Mouse (Mus musculus): Measurements from ENCODE around the gene Acrbp. TPM values are rescaled to one million over a fixed set of nuclear protein-coding genes. Genes with fewer than 3 reads are reported as not detected.
"Not testable (repeated sequence)": the region's sequence is repeated elsewhere in the genome, so short reads cannot be mapped to it uniquely, and the experiment has no call there.

The Acrbp gene
- 18.2 and 20.9 TPM in 2 replicates for polyA plus RNA-seq (2015; fragmentation: Nextera tagmentation; extraction: Ambion mirVana)

DNA sequence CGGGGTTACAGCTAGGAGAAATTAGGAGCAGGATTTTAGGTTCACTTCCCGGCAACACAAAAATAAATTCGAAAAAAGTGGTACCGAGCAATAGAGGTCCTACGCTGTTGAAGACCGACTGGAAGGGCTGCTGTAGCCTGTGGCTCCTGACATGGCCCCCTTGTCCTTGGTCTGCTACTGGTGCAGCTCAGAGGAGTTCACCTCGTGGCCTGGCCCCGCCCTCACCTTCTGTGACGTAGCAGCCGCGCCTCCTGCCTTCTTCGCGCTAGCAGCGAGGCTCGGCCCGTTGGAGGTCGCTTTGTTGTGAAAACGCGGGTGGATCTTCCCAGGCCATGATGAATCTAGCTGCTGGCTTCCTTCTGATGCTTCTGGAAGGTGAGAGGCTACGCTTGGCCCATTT, at the start of gene Acrbp:
Acrbp (plus strand) TSS at position 12 of the 400 bp plus-strand sequence.
- 36% methylated on average over 20 of the region's 20 CpGs for WGBS
- H3K36me3 ChIP-seq (ENCODE audit: control insufficient read depth, insufficient read depth, low read length) = peaks cover 31% of the 10 kb centered on the region
- no peaks in the 10 kb centered on the region for H3K4me1 ChIP-seq (ENCODE audit: control insufficient read depth, insufficient read depth, low read depth, low read length)
- H3K27ac ChIP-seq (ENCODE audit: low read depth, low read length) = no peak within 1 kb of the TSS
- H3K9me3 ChIP-seq (ENCODE audit: control insufficient read depth, low read length) = no peaks in the 10 kb centered on the region
- no peaks in the 10 kb centered on the region for H3K27me3 ChIP-seq (replicated peaks; ENCODE audit: control insufficient read depth, insufficient read depth, low read length)
- peak within 1 kb of the TSS; percentile 23; the same call in 1 of the 2 replicates for H3K9ac ChIP-seq (ENCODE audit: low read depth, low read length)
- no peak for ATAC-seq
- no peak within 1 kb of the TSS for H3K4me3 ChIP-seq (ENCODE audit: low read length)
- no peak within 1 kb of the TSS for H3K4me2 ChIP-seq (ENCODE audit: low read length)

DNA sequence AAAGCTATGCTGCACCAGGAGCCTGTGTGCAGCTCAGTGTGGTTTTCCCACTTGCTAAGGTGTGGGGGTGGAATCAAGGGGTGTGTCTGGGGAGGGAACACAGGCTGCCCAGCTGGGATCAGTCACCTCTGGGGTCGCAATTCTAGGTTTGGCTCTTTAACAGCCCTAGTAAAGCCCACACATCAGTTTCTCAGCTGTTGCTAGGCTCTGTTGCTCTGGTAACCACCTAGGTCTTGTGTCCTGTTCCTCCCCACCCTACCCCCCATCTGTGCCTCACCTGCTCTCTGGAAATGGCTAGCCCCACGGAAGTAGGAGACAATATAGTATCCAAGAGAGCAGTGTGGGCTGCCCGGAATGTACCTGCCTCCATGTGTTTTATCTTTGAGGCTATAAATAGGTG, 45.8 kb upstream of the Acrbp start:
- ATAC-seq = no peak
- Histone ChIP-seq H3K27me3 (replicated peaks; ENCODE audit: control insufficient read depth, insufficient read depth, low read length) (peaks cover 12% of the 10 kb centered on the region), H3K4me1 (ENCODE audit: control insufficient read depth, insufficient read depth, low read depth, low read length) (peaks cover 3% of the 10 kb centered on the region), H3K4me3 (ENCODE audit: low read length) (no peak overlapping the region), H3K36me3 (ENCODE audit: control insufficient read depth, insufficient read depth, low read length) (peaks cover 14% of the 10 kb centered on the region), H3K4me2 (ENCODE audit: low read length) (no peak overlapping the region), H3K9ac (ENCODE audit: low read depth, low read length) (no peak overlapping the region), H3K9me3 (ENCODE audit: control insufficient read depth, low read length) (no peaks in the 10 kb centered on the region), H3K27ac (ENCODE audit: low read depth, low read length) (no peak overlapping the region)
- WGBS = 47% methylated on average over 3 of the region's 3 CpGs

DNA sequence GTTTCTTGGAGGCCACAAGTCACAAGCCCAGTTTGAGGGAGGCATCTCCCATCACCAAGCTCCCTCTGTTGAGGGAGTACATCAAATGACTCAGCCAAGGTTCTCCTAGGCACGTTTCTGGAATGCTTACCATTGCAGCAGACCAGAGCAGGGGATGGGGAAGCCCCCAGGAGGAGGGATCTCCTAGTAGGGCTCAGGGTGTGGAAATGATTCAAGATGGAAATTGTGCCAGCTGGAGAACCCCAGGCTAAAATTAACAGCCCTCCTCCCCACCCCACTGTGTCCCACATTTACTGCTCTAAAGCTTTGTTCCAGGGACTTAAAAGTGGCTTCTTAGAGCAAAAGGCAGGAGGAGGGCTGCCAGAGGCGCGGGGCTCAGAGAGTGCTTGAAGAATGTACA, 44.4 kb upstream of the Acrbp start:
- Histone ChIP-seq H3K36me3 (ENCODE audit: control insufficient read depth, insufficient read depth, low read length) (peaks cover 7% of the 10 kb centered on the region), H3K4me2 (ENCODE audit: low read length) (no peak overlapping the region), H3K27me3 (replicated peaks; ENCODE audit: control insufficient read depth, insufficient read depth, low read length) (peaks cover 5% of the 10 kb centered on the region), H3K27ac (ENCODE audit: low read depth, low read length) (no peak overlapping the region), H3K9ac (ENCODE audit: low read depth, low read length) (no peak overlapping the region), H3K4me1 (ENCODE audit: control insufficient read depth, insufficient read depth, low read depth, low read length) (peaks cover 3% of the 10 kb centered on the region), H3K4me3 (ENCODE audit: low read length) (no peak overlapping the region), H3K9me3 (ENCODE audit: control insufficient read depth, low read length) (no peaks in the 10 kb centered on the region)
- no peak for ATAC-seq
- 31% methylated on average over 3 of the region's 3 CpGs for WGBS

DNA sequence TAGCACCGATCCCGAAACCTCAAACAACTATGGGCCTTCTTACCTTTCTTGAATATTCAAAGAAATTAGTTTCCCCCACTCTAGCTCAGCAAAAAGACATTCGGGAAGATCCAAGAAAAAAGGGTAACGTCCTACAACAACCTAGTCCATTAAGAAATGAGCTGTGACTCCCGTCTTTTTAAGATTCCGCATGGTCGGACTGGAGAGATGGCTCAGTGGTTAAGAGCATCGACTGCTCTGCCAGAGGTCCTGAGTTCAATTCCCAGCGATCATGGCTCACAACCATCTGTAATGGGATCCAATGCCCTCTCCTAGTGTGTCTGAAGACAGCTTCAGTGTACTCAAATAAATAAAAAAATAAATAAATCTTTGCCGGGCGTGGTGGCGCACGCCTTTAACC, 41.4 kb upstream of the Acrbp start:
- H3K9me3 ChIP-seq (ENCODE audit: control insufficient read depth, low read length) = no peaks in the 10 kb centered on the region
- peak overlapping the region; percentile 69 for H3K4me2 ChIP-seq (ENCODE audit: low read length)
- no peaks in the 10 kb centered on the region for H3K27me3 ChIP-seq (replicated peaks; ENCODE audit: control insufficient read depth, insufficient read depth, low read length)
- peak overlapping the region; percentile 100 for H3K27ac ChIP-seq (ENCODE audit: low read depth, low read length)
- H3K4me3 ChIP-seq (ENCODE audit: low read length) = peak overlapping the region; percentile 87
- 43% methylated on average over 13 of the region's 13 CpGs for WGBS
- H3K36me3 ChIP-seq (ENCODE audit: control insufficient read depth, insufficient read depth, low read length) = no peaks in the 10 kb centered on the region
- H3K9ac ChIP-seq (ENCODE audit: low read depth, low read length) = peak overlapping the region; percentile 65
- ATAC-seq = peak; percentile 0; the same call in 1 of the 2 replicates
- H3K4me1 ChIP-seq (ENCODE audit: control insufficient read depth, insufficient read depth, low read depth, low read length) = peaks cover 17% of the 10 kb centered on the region

DNA sequence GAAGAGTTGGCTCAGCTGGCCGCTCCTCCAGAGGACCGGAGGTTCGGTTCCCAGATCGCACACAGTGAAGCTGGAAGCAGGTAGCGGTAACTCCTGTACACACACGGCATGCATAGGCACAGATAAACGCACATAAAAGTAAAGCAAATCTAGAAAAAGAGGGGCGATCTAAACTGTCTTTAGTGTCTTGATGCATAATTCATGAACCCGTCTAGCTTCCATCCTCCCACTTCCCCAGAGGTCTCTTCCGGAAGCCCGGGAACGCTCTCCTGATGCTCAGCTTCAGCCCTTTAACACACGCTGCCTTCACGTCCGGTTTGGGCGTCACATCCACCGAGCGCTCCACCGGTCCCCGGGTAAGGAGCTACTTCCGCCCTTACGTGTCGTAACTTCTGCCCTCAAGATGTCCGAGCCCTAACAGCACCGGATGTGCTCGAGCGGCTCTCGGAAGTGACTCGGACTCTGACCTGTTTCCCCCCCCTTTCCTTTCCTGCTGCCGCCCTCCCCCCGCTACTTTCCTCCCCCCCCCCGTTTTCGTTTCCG, 40.8 kb upstream of the Acrbp start:
- under 1% methylated on average over 34 of the region's 34 CpGs for WGBS

DNA sequence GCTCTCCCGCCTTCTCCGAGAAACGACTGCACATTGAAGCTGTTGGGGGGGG, 40.5 kb upstream of the Acrbp start, which contains the start of gene Zfp384:
Zfp384 (plus strand) TSS at position 17 of the 52 bp plus-strand sequence.
- 0% methylated on average over 3 of the region's 3 CpGs for WGBS
- peak within 1 kb of the TSS; percentile 96 for H3K9ac ChIP-seq (ENCODE audit: low read depth, low read length)
- no peaks in the 10 kb centered on the region for H3K9me3 ChIP-seq (ENCODE audit: control insufficient read depth, low read length)
- H3K27me3 ChIP-seq (replicated peaks; ENCODE audit: control insufficient read depth, insufficient read depth, low read length) = no peaks in the 10 kb centered on the region
- H3K27ac ChIP-seq (ENCODE audit: low read depth, low read length) = peak within 1 kb of the TSS; percentile 100
- no peaks in the 10 kb centered on the region; the same call in 1 of the 2 replicates for H3K36me3 ChIP-seq (ENCODE audit: control insufficient read depth, insufficient read depth, low read length)
- peak within 1 kb of the TSS; percentile 87 for H3K4me3 ChIP-seq (ENCODE audit: low read length)
- ATAC-seq = no peak
- peak within 1 kb of the TSS; percentile 79 for H3K4me2 ChIP-seq (ENCODE audit: low read length)
- peaks cover 17% of the 10 kb centered on the region for H3K4me1 ChIP-seq (ENCODE audit: control insufficient read depth, insufficient read depth, low read depth, low read length)

More for the DNA sequence above, 40.8 kb upstream of the Acrbp start:
- Histone ChIP-seq H3K4me3 (ENCODE audit: low read length) (peak overlapping the region; percentile 87), H3K36me3 (ENCODE audit: control insufficient read depth, insufficient read depth, low read length) (no peaks in the 10 kb centered on the region), H3K9ac (ENCODE audit: low read depth, low read length) (peak overlapping the region; percentile 96), H3K27me3 (replicated peaks; ENCODE audit: control insufficient read depth, insufficient read depth, low read length) (no peaks in the 10 kb centered on the region), H3K4me1 (ENCODE audit: control insufficient read depth, insufficient read depth, low read depth, low read length) (peaks cover 17% of the 10 kb centered on the region), H3K9me3 (ENCODE audit: control insufficient read depth, low read length) (no peaks in the 10 kb centered on the region), H3K27ac (ENCODE audit: low read depth, low read length) (peak overlapping the region; percentile 100), H3K4me2 (ENCODE audit: low read length) (peak overlapping the region; percentile 79)
- peak; percentile 97 for ATAC-seq

DNA sequence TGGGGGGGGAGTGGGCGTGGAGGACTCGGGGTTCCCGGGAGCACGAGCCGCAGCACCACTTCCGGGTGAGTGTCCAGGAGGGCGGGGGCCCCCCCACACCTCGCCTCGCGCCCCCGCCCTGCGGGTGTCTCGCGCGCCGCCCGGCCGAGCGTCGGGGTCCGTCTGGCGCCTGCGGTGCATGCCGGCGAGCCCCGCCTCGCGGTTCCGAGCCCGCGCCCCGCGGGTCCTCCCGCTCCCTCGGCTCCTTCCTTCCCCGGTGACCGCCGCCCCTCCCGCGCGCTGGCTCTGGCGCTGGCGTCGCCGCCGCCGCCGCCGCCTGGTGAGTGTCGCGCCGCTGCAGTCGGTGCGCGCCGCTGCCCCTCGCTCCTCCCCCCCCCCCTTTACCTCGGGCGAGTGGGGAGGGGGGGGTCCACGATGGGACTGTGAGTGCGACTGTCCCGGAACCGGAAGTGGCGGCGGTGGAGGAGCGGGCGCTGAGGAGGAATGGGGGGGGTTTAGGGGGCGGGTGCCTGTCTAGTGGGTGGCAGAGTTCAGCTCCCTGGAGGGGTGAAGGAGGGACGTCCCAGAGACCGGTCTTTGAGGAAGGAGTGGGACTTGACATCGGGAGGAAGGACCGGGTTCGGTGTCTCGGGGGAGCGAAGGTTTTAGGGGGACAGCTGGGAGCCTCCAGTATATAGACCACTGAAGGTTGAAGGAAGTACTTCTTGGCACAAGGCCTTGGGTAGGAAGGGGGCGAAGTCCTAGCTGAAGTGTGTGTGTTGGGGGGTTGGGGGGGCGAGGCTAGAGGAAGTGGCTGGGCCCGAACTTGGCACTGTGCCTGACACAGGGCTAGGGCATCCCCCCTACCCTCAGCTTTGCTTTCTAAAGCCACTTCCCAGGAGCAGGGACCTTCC, 40.1 kb upstream of the Acrbp start:
- Histone ChIP-seq H3K4me3 (ENCODE audit: low read length) (peak overlapping the region; percentile 87), H3K9ac (ENCODE audit: low read depth, low read length) (peak overlapping the region; percentile 96), H3K27ac (ENCODE audit: low read depth, low read length) (peak overlapping the region; percentile 100), H3K9me3 (ENCODE audit: control insufficient read depth, low read length) (no peaks in the 10 kb centered on the region), H3K4me1 (ENCODE audit: control insufficient read depth, insufficient read depth, low read depth, low read length) (peaks cover 17% of the 10 kb centered on the region), H3K36me3 (ENCODE audit: control insufficient read depth, insufficient read depth, low read length) (no peaks in the 10 kb centered on the region; the same call in 1 of the 2 replicates), H3K27me3 (replicated peaks; ENCODE audit: control insufficient read depth, insufficient read depth, low read length) (no peaks in the 10 kb centered on the region), H3K4me2 (ENCODE audit: low read length) (peak overlapping the region; percentile 79)
- ATAC-seq = peak; percentile 87
- WGBS = under 1% methylated on average over 61 of the region's 78 CpGs

DNA sequence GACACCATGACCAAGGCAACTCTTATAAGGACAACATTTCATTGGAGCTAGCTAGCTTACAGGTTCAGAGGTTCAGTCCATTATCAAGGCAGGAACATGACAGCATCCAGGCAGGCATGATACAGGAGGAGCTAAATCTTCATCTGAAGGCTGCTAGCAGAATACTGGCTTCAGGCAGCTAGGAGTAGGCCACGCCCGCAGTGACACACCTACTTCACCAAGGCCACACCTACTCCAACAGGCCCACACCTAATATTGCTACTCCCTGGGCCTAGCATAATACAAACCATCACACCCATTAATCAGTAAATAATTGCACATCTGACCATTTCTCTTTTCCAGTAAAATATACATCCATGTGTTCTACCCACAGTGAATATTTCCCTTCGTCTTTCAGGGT, 31.8 kb upstream of the Acrbp start:
- H3K9me3 ChIP-seq (ENCODE audit: control insufficient read depth, low read length) = no peaks in the 10 kb centered on the region
- H3K4me2 ChIP-seq (ENCODE audit: low read length) = no peak overlapping the region
- no peaks in the 10 kb centered on the region for H3K27me3 ChIP-seq (replicated peaks; ENCODE audit: control insufficient read depth, insufficient read depth, low read length)
- ATAC-seq = no peak
- H3K4me3 ChIP-seq (ENCODE audit: low read length) = no peak overlapping the region
- H3K36me3 ChIP-seq (ENCODE audit: control insufficient read depth, insufficient read depth, low read length) = peaks cover 12% of the 10 kb centered on the region
- no peak overlapping the region for H3K27ac ChIP-seq (ENCODE audit: low read depth, low read length)
- 0 out of 2 replicates have a peak, but pooled peaks cover 3% of the 10 kb centered on the region for H3K4me1 ChIP-seq (ENCODE audit: control insufficient read depth, insufficient read depth, low read depth, low read length)
- WGBS = over 99% methylated on average over 3 of the region's 3 CpGs
- no peak overlapping the region for H3K9ac ChIP-seq (ENCODE audit: low read depth, low read length)

DNA sequence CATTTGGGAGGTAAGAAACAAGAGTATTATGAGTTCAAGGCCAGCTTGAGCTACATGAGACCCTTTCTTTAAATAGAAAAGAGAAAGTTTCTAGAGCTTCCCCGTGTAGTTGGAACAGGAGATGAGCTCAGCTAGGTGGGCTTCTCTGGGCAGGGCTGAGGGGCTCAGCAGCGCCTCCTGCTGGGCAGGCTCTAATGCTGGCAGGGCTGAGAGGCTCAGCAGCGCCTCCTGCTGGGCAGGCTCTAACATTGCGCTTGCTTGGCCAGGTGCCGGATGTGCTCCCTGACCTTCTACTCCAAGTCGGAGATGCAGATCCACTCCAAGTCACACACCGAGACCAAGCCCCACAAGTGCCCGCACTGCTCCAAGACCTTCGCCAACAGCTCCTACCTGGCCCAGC, 19.0 kb upstream of the Acrbp start:
- H3K4me1 ChIP-seq (ENCODE audit: control insufficient read depth, insufficient read depth, low read depth, low read length); H3K9ac ChIP-seq (ENCODE audit: low read depth, low read length); H3K4me2 ChIP-seq (ENCODE audit: low read length); H3K27ac ChIP-seq (ENCODE audit: low read depth, low read length); H3K4me3 ChIP-seq (ENCODE audit: low read length); H3K27me3 ChIP-seq (replicated peaks; ENCODE audit: control insufficient read depth, insufficient read depth, low read length); H3K9me3 ChIP-seq (ENCODE audit: control insufficient read depth, low read length); ATAC-seq: not testable (repeated sequence)
- peaks cover 49% of the 10 kb centered on the region for H3K36me3 ChIP-seq (ENCODE audit: control insufficient read depth, insufficient read depth, low read length)
- WGBS = 18% methylated on average over 5 of the region's 9 CpGs

All from hindbrain, embryonic 16.5 days (tissue).